Mouse (Mus musculus) embryonic facial prominence, embryonic 14.5 days (tissue): ENCODE measurements at regions not wholly inside any gene's neighbourhood (a gene's known extent, or its start where the extent isn't known, plus 50 kb on each side); places are given as distances from the start of the nearest gene placed in this dataset.
"Not testable (repeated sequence)": the region's sequence is repeated elsewhere in the genome, so short reads cannot be mapped to it uniquely, and the experiment has no call there.

ENCODE experiments used
- ATAC-seq: fragments of 200-750 bp; cut with Nextera tagmentation; 2 replicates; pipeline ENCODE4 v1.8.0; 2017; ENCODE audit warnings: low read depth, moderate number of reproducible peaks, moderate TSS enrichment
- DNase-seq: peaks from one replicate; pipeline ENCODE4 v3.0.0-alpha.2; 2015; ENCODE audit warnings: low spot score
- H3K27ac ChIP-seq: fragments of 300-500 bp; sonication (generic); replicated peaks from 2 replicates; pipeline ENCODE4 v1.5.1; 2014; ENCODE audit warnings: low read depth, mild to moderate bottlenecking, low read length, moderate library complexity
- H3K27me3 ChIP-seq: fragments of 300-500 bp; sonication (generic); replicated peaks from 2 replicates; pipeline ENCODE4 v1.6.1; 2014; ENCODE audit warnings: low read length; ENCODE audit not compliant: control insufficient read depth, insufficient read depth
- H3K36me3 ChIP-seq: fragments of 300-500 bp; sonication (generic); 2 replicates; pipeline ENCODE4 v1.6.1; 2014; ENCODE audit warnings: low read length, mixed read lengths; ENCODE audit not compliant: control insufficient read depth, insufficient read depth
- H3K4me1 ChIP-seq: fragments of 300-500 bp; sonication (generic); 2 replicates; pipeline ENCODE4 v1.6.1; 2014; ENCODE audit warnings: antibody characterized with exemption, low read length; ENCODE audit not compliant: control insufficient read depth, insufficient read depth
- H3K4me2 ChIP-seq: fragments of 300-500 bp; sonication (generic); 2 replicates; pipeline ENCODE4 v1.6.1; 2014; ENCODE audit warnings: low read depth, mild to moderate bottlenecking, low read length, moderate library complexity, mixed read lengths
- H3K4me3 ChIP-seq: fragments of 300-500 bp; sonication (generic); 2 replicates; pipeline ENCODE4 v1.5.1; 2014; ENCODE audit warnings: low read depth, mild to moderate bottlenecking, low read length
- H3K9ac ChIP-seq: fragments of 300-500 bp; sonication (generic); 2 replicates; pipeline ENCODE4 v1.6.1; 2014; ENCODE audit warnings: low read depth, mild to moderate bottlenecking, low read length, moderate library complexity, mixed read lengths
- H3K9me3 ChIP-seq: fragments of 300-500 bp; sonication (generic); 2 replicates; pipeline ENCODE4 v1.6.1; 2016; ENCODE audit warnings: low read length; ENCODE audit not compliant: control insufficient read depth
- WGBS: fragments of 180-500 bp; shearing (Covaris S2); extraction: QIAGEN DNeasy Blood & Tissue Kit; methylation state at CpG from one replicate; pipeline ENCODE4 v1.1.7; 2014; 5-methylcytosine and 5-hydroxymethylcytosine counted together

GRCm38 (mm10) chr10:43667086-43667690, 89.1 kb downstream of the Cd24a start:
- no peaks in the 10 kb centered on the region for H3K27me3 ChIP-seq
- WGBS: 60% methylated on average over 25 of the region's 25 CpGs
- H3K4me1 ChIP-seq: peaks cover under 1% of the 10 kb centered on the region; the same call in 1 of the 2 replicates
- no peak overlapping the region for H3K9ac ChIP-seq
- no peak for DNase-seq
- H3K4me2 ChIP-seq: peak overlapping the region; percentile 35; the same call in 1 of the 2 replicates
- H3K36me3 ChIP-seq: no peaks in the 10 kb centered on the region
- no peaks in the 10 kb centered on the region for H3K9me3 ChIP-seq
- H3K4me3 ChIP-seq: no peak overlapping the region
- no peak for ATAC-seq
- no peak overlapping the region for H3K27ac ChIP-seq

- H3K9me3 ChIP-seq: no peaks in the 10 kb centered on the region
These were observed 89.7 kb downstream of the Cd24a start for GRCm38 (mm10) chr10:43667732-43668247.

GRCm38 (mm10) chr10:43669471-43669870, 91.4 kb downstream of the Cd24a start:
- no peak overlapping the region for H3K4me2 ChIP-seq
- no peak overlapping the region for H3K9ac ChIP-seq
- H3K9me3 ChIP-seq: no peaks in the 10 kb centered on the region
- no peak overlapping the region for H3K27ac ChIP-seq
- no peaks in the 10 kb centered on the region for H3K36me3 ChIP-seq
- ATAC-seq: no peak
- DNase-seq: no peak
- peaks cover 4% of the 10 kb centered on the region; the same call in 1 of the 2 replicates for H3K4me1 ChIP-seq
- H3K27me3 ChIP-seq: no peaks in the 10 kb centered on the region
- H3K4me3 ChIP-seq: no peak overlapping the region
- 61% methylated on average over 5 of the region's 5 CpGs for WGBS

More at GRCm38 (mm10) chr10:43667732-43668247, 89.7 kb downstream of the Cd24a start:
- H3K36me3 ChIP-seq: no peaks in the 10 kb centered on the region
- ATAC-seq (no peak), DNase-seq (no peak)
- no peak overlapping the region for H3K9ac ChIP-seq
- H3K4me1 ChIP-seq: peaks cover 4% of the 10 kb centered on the region; the same call in 1 of the 2 replicates
- H3K27ac ChIP-seq: no peak overlapping the region
- no peaks in the 10 kb centered on the region for H3K27me3 ChIP-seq
- H3K4me3 ChIP-seq: no peak overlapping the region
- WGBS: 68% methylated on average over 11 of the region's 11 CpGs
- peak overlapping the region; percentile 35; the same call in 1 of the 2 replicates for H3K4me2 ChIP-seq

GRCm38 (mm10) chr10:43670745-43671144, 92.7 kb downstream of the Cd24a start:
- WGBS: 81% methylated on average over 1 of the region's 1 CpGs
- DNase-seq (no peak), ATAC-seq (no peak)
- Histone ChIP-seq H3K27me3 (no peaks in the 10 kb centered on the region), H3K9ac (no peak overlapping the region), H3K4me1 (peaks cover 4% of the 10 kb centered on the region; the same call in 1 of the 2 replicates), H3K27ac (no peak overlapping the region), H3K4me2 (no peak overlapping the region), H3K4me3 (no peak overlapping the region), H3K36me3 (no peaks in the 10 kb centered on the region), H3K9me3 (no peaks in the 10 kb centered on the region)

GRCm38 (mm10) chr10:43671785-43672184, 93.7 kb downstream of the Cd24a start:
- Histone ChIP-seq H3K4me1 (peaks cover 4% of the 10 kb centered on the region; the same call in 1 of the 2 replicates), H3K9ac (no peak overlapping the region), H3K9me3 (no peaks in the 10 kb centered on the region), H3K4me2 (no peak overlapping the region), H3K4me3 (no peak overlapping the region), H3K27ac (no peak overlapping the region), H3K36me3 (no peaks in the 10 kb centered on the region), H3K27me3 (no peaks in the 10 kb centered on the region)
- no peak for ATAC-seq
- DNase-seq: no peak
- 67% methylated on average over 3 of the region's 3 CpGs for WGBS

GRCm38 (mm10) chr10:43672490-43672889, 94.4 kb downstream of the Cd24a start:
- DNase-seq: peak; percentile 63
- no peak overlapping the region for H3K4me3 ChIP-seq
- H3K9ac ChIP-seq: no peak overlapping the region
- ATAC-seq: peak; percentile 47; the same call in 1 of the 2 replicates
- H3K27me3 ChIP-seq: no peaks in the 10 kb centered on the region
- H3K4me2 ChIP-seq: no peak overlapping the region
- H3K36me3 ChIP-seq: no peaks in the 10 kb centered on the region
- H3K4me1 ChIP-seq: peaks cover 4% of the 10 kb centered on the region; the same call in 1 of the 2 replicates
- WGBS: 19% methylated on average over 6 of the region's 6 CpGs
- H3K9me3 ChIP-seq: no peaks in the 10 kb centered on the region
- H3K27ac ChIP-seq: no peak overlapping the region

GRCm38 (mm10) chr10:43674749-43675148, 96.7 kb downstream of the Cd24a start:
- Histone ChIP-seq H3K9me3 (no peaks in the 10 kb centered on the region), H3K4me2 (no peak overlapping the region), H3K27ac (no peak overlapping the region), H3K36me3 (no peaks in the 10 kb centered on the region), H3K4me1 (0 out of 2 replicates have a peak, but pooled peaks cover 4% of the 10 kb centered on the region), H3K27me3 (no peaks in the 10 kb centered on the region), H3K4me3 (no peak overlapping the region), H3K9ac (no peak overlapping the region)
- DNase-seq (no peak), ATAC-seq (no peak)
- 70% methylated on average over 1 of the region's 1 CpGs for WGBS

GRCm38 (mm10) chr10:43675495-43675894, 97.4 kb downstream of the Cd24a start:
- H3K9ac ChIP-seq, H3K27me3 ChIP-seq, H3K4me2 ChIP-seq, H3K36me3 ChIP-seq, H3K4me3 ChIP-seq, DNase-seq, H3K27ac ChIP-seq, H3K9me3 ChIP-seq, ATAC-seq, H3K4me1 ChIP-seq: not testable (repeated sequence)
- WGBS: 72% methylated on average over 1 of the region's 1 CpGs

- H3K27ac ChIP-seq: no peak overlapping the region
- no peaks in the 10 kb centered on the region for H3K27me3 ChIP-seq
- DNase-seq (no peak), ATAC-seq (no peak)
- H3K4me1 ChIP-seq: 0 out of 2 replicates have a peak, but pooled peaks cover 4% of the 10 kb centered on the region
- 79% methylated on average over 5 of the region's 5 CpGs for WGBS
- H3K9ac ChIP-seq: no peak overlapping the region
- H3K4me3 ChIP-seq: no peak overlapping the region
- no peaks in the 10 kb centered on the region for H3K36me3 ChIP-seq
- H3K9me3 ChIP-seq: no peaks in the 10 kb centered on the region
- no peak overlapping the region for H3K4me2 ChIP-seq
These were observed 98.2 kb downstream of the Cd24a start for GRCm38 (mm10) chr10:43676289-43676688.
